Mouse (Mus musculus) myocyte (in vitro differentiated cells): ENCODE measurements around the gene Bub1. TPM values are rescaled to one million over a fixed set of nuclear protein-coding genes. Genes with fewer than 3 reads are reported as not detected.

Source experiments
- H3K27me3 ChIP-seq: one replicate; pipeline ENCODE4 v1.6.1; 2011; ENCODE audit not compliant: control insufficient read depth, insufficient read depth, insufficient read length
- H3K36me3 ChIP-seq: one replicate; pipeline ENCODE4 v1.6.1; 2011; ENCODE audit not compliant: control insufficient read depth, insufficient read depth
- H3K4me2 ChIP-seq: one replicate; pipeline ENCODE4 v1.6.1; 2011; ENCODE audit warnings: low read depth, control low read depth
- H3K4me3 ChIP-seq: one replicate; pipeline ENCODE4 v1.5.1; 2011; ENCODE audit warnings: mild to moderate bottlenecking, control low read depth, moderate library complexity
- H3K79me2 ChIP-seq: one replicate; pipeline ENCODE4 v1.6.1; 2011; ENCODE audit not compliant: control insufficient read depth, insufficient read depth
- H3ac ChIP-seq: one replicate; pipeline ENCODE4 v1.6.1; 2011; ENCODE audit not compliant: control insufficient read depth, insufficient read length
- CEBPB ChIP-seq: IDR thresholded peaks from 2 replicates; pipeline ENCODE4 v1.6.1; 2011; ENCODE audit warnings: mild to moderate bottlenecking, moderate library complexity; ENCODE audit not compliant: poor library complexity, insufficient read depth, severe bottlenecking
- E2F4 ChIP-seq: IDR thresholded peaks from one replicate; pipeline ENCODE4 v1.6.1; 2011; ENCODE audit warnings: mild to moderate bottlenecking, control low read depth, moderate library complexity; ENCODE audit not compliant: insufficient read depth
- MAX ChIP-seq: IDR thresholded peaks from one replicate; pipeline ENCODE4 v1.6.1; 2011; ENCODE audit warnings: low read depth, mild to moderate bottlenecking, control low read depth
- MYOD1 ChIP-seq, 3 experiments: IDR thresholded peaks; one replicate each; pipeline ENCODE4 v1.6.1; 2011; ENCODE audit warnings: control low read depth in 2 of 3, low read depth in 2 of 3, mild to moderate bottlenecking in 2 of 3, moderate library complexity in 1 of 3; ENCODE audit not compliant: insufficient read length in 2 of 3, control insufficient read depth in 1 of 3
- MYOG ChIP-seq, 3 experiments: IDR thresholded peaks; one replicate each; pipeline ENCODE4 v1.6.1; 2011; ENCODE audit warnings: control low read depth in 2 of 3, low read depth in 2 of 3, mild to moderate bottlenecking in 2 of 3; ENCODE audit not compliant: insufficient read length in 2 of 3, control insufficient read depth in 1 of 3, insufficient read depth in 1 of 3
- POLR2A ChIP-seq: IDR thresholded peaks from one replicate; pipeline ENCODE4 v1.6.1; 2011; ENCODE audit warnings: low read depth, mild to moderate bottlenecking, control low read depth, moderate library complexity; ENCODE audit not compliant: insufficient read length
- POLR2AphosphoS2 ChIP-seq: IDR thresholded peaks from one replicate; pipeline ENCODE4 v1.6.1; 2011; ENCODE audit warnings: low read depth, control low read depth; ENCODE audit not compliant: insufficient read length
- REST ChIP-seq: IDR thresholded peaks from one replicate; pipeline ENCODE4 v1.6.1; 2011; ENCODE audit warnings: mild to moderate bottlenecking, control low read depth, moderate library complexity; ENCODE audit not compliant: insufficient read depth, insufficient read length
- SRF ChIP-seq: IDR thresholded peaks from one replicate; pipeline ENCODE4 v1.6.1; 2011; ENCODE audit warnings: low read depth; ENCODE audit not compliant: control insufficient read depth, insufficient read length
- TCF12 ChIP-seq: IDR thresholded peaks from one replicate; pipeline ENCODE4 v1.6.1; 2011; ENCODE audit warnings: mild to moderate bottlenecking, control low read depth; ENCODE audit not compliant: poor library complexity, insufficient read depth, severe bottlenecking
- TCF3 ChIP-seq: IDR thresholded peaks from one replicate; pipeline ENCODE4 v1.6.1; 2011; ENCODE audit warnings: low read depth, control low read depth; ENCODE audit not compliant: insufficient read length
- USF1 ChIP-seq: IDR thresholded peaks from one replicate; pipeline ENCODE4 v1.6.1; 2011; ENCODE audit warnings: low read depth, mild to moderate bottlenecking, control low read depth, moderate library complexity
- polyA plus RNA-seq: library from polyadenylated mRNA; unstranded; fragments of >200 nt; fragmentation: generic; extraction: Trizol; gene quantifications from one replicate; pipeline ENCODE4 v1.2.1, GENCODE M21; 2012; ENCODE audit warnings: missing spikeins

Bub1 gene
- polyA plus RNA-seq, 1 experiment, result 4.3 TPM

DNA sequence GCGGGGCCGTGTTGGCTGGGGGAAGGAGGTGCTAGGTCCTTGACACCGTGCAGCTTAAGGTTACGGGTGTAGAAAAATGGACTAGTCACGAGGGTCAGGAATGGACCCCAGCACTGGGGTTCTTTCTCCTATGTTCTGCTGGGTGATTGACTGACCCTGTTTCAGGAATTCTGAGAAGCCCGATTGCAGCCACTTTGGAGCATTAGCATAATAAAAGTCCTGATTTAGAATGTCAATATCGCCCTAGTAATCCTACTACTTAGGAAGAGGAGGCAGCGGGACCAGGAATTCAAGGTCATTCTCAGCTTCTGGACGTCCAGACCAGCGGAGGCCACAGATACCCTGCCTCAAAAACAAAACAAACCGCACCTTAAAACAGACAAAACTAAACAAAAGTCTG lies 7.8 kb upstream of the Bub1 start:
- no peak overlapping the region for H3ac ChIP-seq
- no peak overlapping the region for H3K4me2 ChIP-seq
- no peak overlapping the region for H3K4me3 ChIP-seq
- H3K36me3 ChIP-seq, result no peaks in the 10 kb centered on the region
- H3K27me3 ChIP-seq, result peaks cover 27% of the 10 kb centered on the region
- H3K79me2 ChIP-seq, result no peaks in the 10 kb centered on the region
- TF ChIP-seq POLR2AphosphoS2 (no peak), MAX (no peak), E2F4 (no peak), SRF (no peak), USF1 (no peak), CEBPB (no peak), MYOD1 (IDR thresholded peaks at IDR 0.05; ENCODE audit: control insufficient read depth in 1 of 3, insufficient read length in 2 of 3, low read depth in 2 of 3) (no peak), TCF3 (no peak), TCF12 (no peak), POLR2A (no peak), REST (no peak), MYOG (IDR thresholded peaks at IDR 0.05; ENCODE audit: control insufficient read depth in 1 of 3, insufficient read depth in 1 of 3, insufficient read length in 2 of 3, low read depth in 2 of 3) (no peak)

DNA sequence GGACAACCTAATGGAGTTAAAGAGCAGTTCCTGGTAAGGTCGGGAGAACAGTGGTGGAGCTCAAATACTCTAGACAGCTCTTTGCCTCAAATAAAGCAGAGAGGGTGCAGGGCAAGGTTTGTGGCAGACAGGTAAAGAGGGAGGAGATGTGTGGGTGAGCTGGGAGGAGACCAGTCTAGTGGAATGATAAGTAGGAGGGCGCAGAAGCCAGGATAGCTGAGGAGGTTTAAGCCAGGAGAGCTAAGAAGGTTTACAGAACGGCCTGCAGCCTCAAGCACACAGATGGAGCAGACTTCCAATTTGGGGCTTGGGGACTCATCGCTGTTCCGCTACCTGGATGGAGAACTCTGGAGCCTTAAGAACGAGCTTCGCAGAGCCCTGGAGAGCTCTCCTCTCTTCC lies 6.9 kb upstream of the Bub1 start, which contains the start of gene Acoxl:
TSS of gene Acoxl (plus strand) at position 301 of the 400 bp plus-strand sequence.
- Histone ChIP-seq H3K79me2 (no peaks in the 10 kb centered on the region), H3K4me2 (no peak within 1 kb of the TSS), H3K36me3 (no peaks in the 10 kb centered on the region), H3ac (no peak within 1 kb of the TSS), H3K4me3 (no peak within 1 kb of the TSS), H3K27me3 (peaks cover 27% of the 10 kb centered on the region)
- TF ChIP-seq TCF3, result no peak
- no peak for TF ChIP-seq MYOD1 (IDR thresholded peaks at IDR 0.05; ENCODE audit: control insufficient read depth in 1 of 3, insufficient read length in 2 of 3, low read depth in 2 of 3)
- no peak for TF ChIP-seq REST
- no peak for TF ChIP-seq MYOG (IDR thresholded peaks at IDR 0.05; ENCODE audit: control insufficient read depth in 1 of 3, insufficient read depth in 1 of 3, insufficient read length in 2 of 3, low read depth in 2 of 3)
- TF ChIP-seq CEBPB, result no peak
- no peak for TF ChIP-seq TCF12

- H3ac ChIP-seq, result no peak overlapping the region
- TF ChIP-seq REST, result no peak
- H3K27me3 ChIP-seq, result peaks cover 6% of the 10 kb centered on the region
- peaks cover 22% of the 10 kb centered on the region for H3K79me2 ChIP-seq
- H3K4me3 ChIP-seq, result peak overlapping the region; percentile 80
- no peaks in the 10 kb centered on the region for H3K36me3 ChIP-seq
- peak overlapping the region; percentile 78 for H3K4me2 ChIP-seq
These were observed 1.1 kb upstream of the Bub1 start for GRCm38 (mm10) chr2:127832833-127833190.

DNA sequence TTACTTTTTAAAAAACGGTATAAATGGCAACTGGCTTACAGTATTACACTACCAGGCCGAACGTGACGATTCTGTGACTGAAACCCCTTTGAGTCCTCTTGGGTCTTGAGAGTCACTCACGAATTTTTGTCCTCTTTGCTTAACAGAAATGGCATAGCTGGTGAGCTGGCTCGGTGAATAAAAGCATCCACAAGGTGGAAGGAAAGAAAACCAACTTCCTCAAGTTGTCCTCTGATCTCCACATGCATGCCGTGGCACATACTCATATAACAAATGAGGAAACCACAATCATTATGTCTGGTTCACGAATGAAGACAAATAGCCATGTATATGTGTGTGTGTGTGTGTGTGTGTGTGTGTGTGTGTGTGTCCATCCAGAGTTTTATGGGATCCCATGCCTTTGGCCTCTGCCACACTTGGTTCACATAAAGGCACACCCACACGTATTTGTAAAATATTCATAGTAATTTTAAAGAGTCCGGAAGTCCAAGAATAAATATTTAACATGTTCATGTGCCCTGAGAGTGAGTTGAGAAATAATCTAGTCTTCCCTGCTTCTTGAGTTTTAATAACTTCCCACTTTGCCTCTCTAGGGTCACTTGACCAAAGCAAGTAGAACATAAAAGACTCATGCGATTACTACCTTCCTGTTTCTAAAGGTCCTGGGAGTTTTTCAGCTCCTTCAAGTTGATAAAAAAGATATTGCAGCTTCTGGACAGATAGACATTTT lies 603 bp upstream of the Bub1 start:
- H3ac ChIP-seq, result no peak overlapping the region
- H3K4me3 ChIP-seq, result peak overlapping the region; percentile 80
- peaks cover 6% of the 10 kb centered on the region for H3K27me3 ChIP-seq
- H3K4me2 ChIP-seq, result peak overlapping the region; percentile 78
- no peak for TF ChIP-seq CEBPB
- no peak for TF ChIP-seq TCF12
- TF ChIP-seq MYOD1 (IDR thresholded peaks at IDR 0.05; ENCODE audit: control insufficient read depth in 1 of 3, insufficient read length in 2 of 3, low read depth in 2 of 3), result no peak
- no peak for TF ChIP-seq MYOG (IDR thresholded peaks at IDR 0.05; ENCODE audit: control insufficient read depth in 1 of 3, insufficient read depth in 1 of 3, insufficient read length in 2 of 3, low read depth in 2 of 3)
- TF ChIP-seq TCF3, result no peak
- TF ChIP-seq SRF, result no peak
- TF ChIP-seq MAX, result no peak
- no peak for TF ChIP-seq REST
- TF ChIP-seq E2F4, result no peak
- no peak for TF ChIP-seq USF1
- TF ChIP-seq POLR2A, result no peak
- TF ChIP-seq POLR2AphosphoS2, result no peak
- peaks cover 22% of the 10 kb centered on the region for H3K79me2 ChIP-seq
- peaks cover under 1% of the 10 kb centered on the region for H3K36me3 ChIP-seq

DNA sequence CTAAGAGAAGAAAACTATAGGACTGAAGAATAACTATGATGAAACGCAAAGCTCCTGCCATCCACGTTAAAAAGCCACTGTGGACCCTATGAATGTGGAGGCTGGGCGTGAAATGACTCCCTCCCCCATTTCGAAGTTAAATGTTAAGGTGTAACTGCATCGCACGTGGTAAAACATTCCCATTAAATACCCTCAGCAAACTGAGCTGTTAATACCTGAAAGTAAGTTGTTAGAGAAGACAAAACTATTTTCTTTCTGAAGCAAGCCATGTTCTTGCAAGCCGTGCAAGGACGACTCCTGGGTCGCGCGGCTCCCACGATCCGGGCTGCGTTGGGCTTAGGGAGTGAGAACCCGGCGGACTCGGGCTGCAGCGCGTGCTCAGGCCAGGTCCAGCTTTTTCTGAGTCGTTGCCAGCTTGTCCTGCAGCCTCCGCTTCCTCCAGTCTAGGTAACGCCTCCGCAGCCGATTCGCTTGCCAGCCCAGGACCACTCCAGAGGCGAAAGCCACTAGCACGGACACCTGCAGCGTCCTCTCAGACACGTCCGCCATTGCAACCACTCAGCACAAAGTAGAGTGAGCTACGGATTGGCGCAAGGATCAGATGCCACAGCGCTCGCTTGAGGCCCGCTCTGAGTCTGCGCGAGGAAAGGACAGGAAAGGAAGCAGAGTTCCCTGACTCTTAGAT lies 39.6 kb downstream of the Bub1 start, which contains the start of gene Mtln:
TSS of gene Mtln (minus strand) at position 570 of the 685 bp plus-strand sequence.
- H3K79me2 ChIP-seq, result peaks cover 20% of the 10 kb centered on the region
- no peaks in the 10 kb centered on the region for H3K27me3 ChIP-seq
- TF ChIP-seq POLR2A, result peak; percentile 94
- peak in 1 of 3 experiments; percentile 36 for TF ChIP-seq MYOD1 (IDR thresholded peaks at IDR 0.05; ENCODE audit: control insufficient read depth in 1 of 3, insufficient read length in 2 of 3, low read depth in 2 of 3)
- no peak for TF ChIP-seq TCF3
- peak in 1 of 3 experiments; percentile 14 for TF ChIP-seq MYOG (IDR thresholded peaks at IDR 0.05; ENCODE audit: control insufficient read depth in 1 of 3, insufficient read depth in 1 of 3, insufficient read length in 2 of 3, low read depth in 2 of 3)
- TF ChIP-seq REST, result peak; percentile 18
- no peak for TF ChIP-seq SRF
- peak; percentile 87 for TF ChIP-seq POLR2AphosphoS2
- peak within 1 kb of the TSS; percentile 81 for H3K4me2 ChIP-seq
- no peaks in the 10 kb centered on the region for H3K36me3 ChIP-seq
- H3ac ChIP-seq, result peak within 1 kb of the TSS; percentile 26
- H3K4me3 ChIP-seq, result peak within 1 kb of the TSS; percentile 68
